Mouse (Mus musculus) gastrocnemius, postnatal 14 days (tissue): ENCODE measurements around the gene Trpm6. TPM values are rescaled to one million over a fixed set of nuclear protein-coding genes. Genes with fewer than 3 reads are reported as not detected.
"Not testable (repeated sequence)": the region's sequence is repeated elsewhere in the genome, so short reads cannot be mapped to it uniquely, and the experiment has no call there.

Experiments
- DNase-seq: peaks from one replicate; pipeline ENCODE4 v3.0.0; 2021; ENCODE audit warnings: mixed read lengths
- intact Hi-C: fragments of 180-260 bp; cut with DNase I; formaldehyde crosslinking; loops from one replicate; pipeline ENCODE4 v1.15.1; 2025; ENCODE audit warnings: low total_unique reads
- long read RNA-seq, 2 experiments: library from polyadenylated mRNA; stranded (forward); transcript quantifications; one replicate each; pipeline ENCODE4 v2.0.0; 2021
- total RNA-seq, 2 experiments: library from RNA; stranded (reverse); gene quantifications; 2 replicates each; pipeline ENCODE4 v1.2.3; 2021

The Trpm6 gene
- under 1 TPM; 0.04 to 0.14 TPM for total RNA-seq
- long read RNA-seq, experiment 1: 0 reads
- long read RNA-seq, experiment 2: 0 reads

GRCm38 (mm10) chr19:18749598-18750339 is at the start of gene Trpm6:
Trpm6 (plus strand) TSS chr19:18749983.
- intact Hi-C loops: no loop called here
- DNase-seq: peak; percentile 6

- intact Hi-C loops: no loop called here
- DNase-seq: no peak
Observed at GRCm38 (mm10) chr19:18708101-18708500, 41.7 kb upstream of the Trpm6 start.

- intact Hi-C loops: no loop called here
- no peak for DNase-seq
Observed at GRCm38 (mm10) chr19:18710903-18711302, 38.9 kb upstream of the Trpm6 start.

GRCm38 (mm10) chr19:18711589-18711988 is 38.2 kb upstream of the Trpm6 start:
- intact Hi-C loops: no loop called here
- no peak for DNase-seq

GRCm38 (mm10) chr19:18712153-18712865 is 37.5 kb upstream of the Trpm6 start:
- intact Hi-C loops: no loop called here
- no peak for DNase-seq

- DNase-seq: peak; percentile 98
- intact Hi-C loops: no loop called here
Observed at GRCm38 (mm10) chr19:18712866-18713300, 36.9 kb upstream of the Trpm6 start, which contains the start of gene D030056L22Rik. D030056L22Rik (plus strand) TSS chr19:18713193.

GRCm38 (mm10) chr19:18713357-18713756 is 36.4 kb upstream of the Trpm6 start:
- peak; percentile 52 for DNase-seq
- intact Hi-C loops: not testable (repeated sequence)

GRCm38 (mm10) chr19:18716374-18716773 is 33.4 kb upstream of the Trpm6 start:
- intact Hi-C loops: no loop called here

GRCm38 (mm10) chr19:18720337-18720736 is 29.4 kb upstream of the Trpm6 start:
- no peak for DNase-seq
- intact Hi-C loops: loop anchor here (10.0 kb wide), 1 partner anchor 114 kb away; no protein-coding TSS in a partner anchor

More at GRCm38 (mm10) chr19:18716374-18716773, 33.4 kb upstream of the Trpm6 start:
- peak; percentile 54 for DNase-seq

- no peak for DNase-seq
- intact Hi-C loops: loop anchor here (10.0 kb wide), 1 partner anchor 110 kb away; no protein-coding TSS in a partner anchor
Observed at GRCm38 (mm10) chr19:18725186-18725585, 24.6 kb upstream of the Trpm6 start.

GRCm38 (mm10) chr19:18730255-18730654 is 19.5 kb upstream of the Trpm6 start:
- no peak for DNase-seq

GRCm38 (mm10) chr19:18731077-18731476 is 18.7 kb upstream of the Trpm6 start:
- DNase-seq: no peak
- intact Hi-C loops: no loop called here

More at GRCm38 (mm10) chr19:18730255-18730654, 19.5 kb upstream of the Trpm6 start:
- intact Hi-C loops: no loop called here

GRCm38 (mm10) chr19:18735901-18736300 is 13.9 kb upstream of the Trpm6 start:
- intact Hi-C loops: no loop called here
- DNase-seq: no peak

- intact Hi-C loops: no loop called here
- no peak for DNase-seq
Observed at GRCm38 (mm10) chr19:18739146-18739545, 10.6 kb upstream of the Trpm6 start.

- intact Hi-C loops: no loop called here
- DNase-seq: no peak
Observed at GRCm38 (mm10) chr19:18743946-18744345, 5.8 kb upstream of the Trpm6 start.

- intact Hi-C loops: no loop called here
- DNase-seq: no peak
Observed at GRCm38 (mm10) chr19:18746576-18747340, 3.0 kb upstream of the Trpm6 start.

GRCm38 (mm10) chr19:18747379-18747778 is 2.4 kb upstream of the Trpm6 start:
- intact Hi-C loops: no loop called here
- no peak for DNase-seq

GRCm38 (mm10) chr19:18757191-18757590 is 7.4 kb downstream of the Trpm6 start:
- intact Hi-C loops: no loop called here
- no peak for DNase-seq

- intact Hi-C loops: no loop called here
- DNase-seq: no peak
Observed at GRCm38 (mm10) chr19:18757706-18758105, 7.9 kb downstream of the Trpm6 start.

- intact Hi-C loops: no loop called here
Observed at GRCm38 (mm10) chr19:18758269-18758668, 8.5 kb downstream of the Trpm6 start.

More at GRCm38 (mm10) chr19:18758269-18758668, 8.5 kb downstream of the Trpm6 start:
- DNase-seq: no peak
